Mouse (Mus musculus) large intestine, adult 2 months (tissue): ENCODE measurements around the gene Taf1b. TPM values are rescaled to one million over a fixed set of nuclear protein-coding genes. Genes with fewer than 3 reads are reported as not detected.

Source experiments
- DNase-seq: peaks from one replicate; pipeline ENCODE4 v3.0.0-alpha.2; 2012; ENCODE audit warnings: low read depth, low spot score
- WGBS: fragments of 180-500 bp; shearing (Covaris S2); methylation state at CpG from one replicate; pipeline ENCODE4 v1.1.7; 2018; 5-methylcytosine and 5-hydroxymethylcytosine counted together
- polyA plus RNA-seq: library from polyadenylated mRNA; depleted of rRNA; stranded (reverse); fragments of >200 nt; gene quantifications from 2 replicates; pipeline ENCODE4 v1.2.3, GENCODE M21; 2012

Gene Taf1b
- polyA plus RNA-seq, 1 experiment, result 3.6 TPM

GRCm38 (mm10) chr12:24547686-24548085, 49.5 kb downstream of the Taf1b start:
- no peak for DNase-seq
- WGBS, result 74% methylated on average over 8 of the region's 8 CpGs

DNA sequence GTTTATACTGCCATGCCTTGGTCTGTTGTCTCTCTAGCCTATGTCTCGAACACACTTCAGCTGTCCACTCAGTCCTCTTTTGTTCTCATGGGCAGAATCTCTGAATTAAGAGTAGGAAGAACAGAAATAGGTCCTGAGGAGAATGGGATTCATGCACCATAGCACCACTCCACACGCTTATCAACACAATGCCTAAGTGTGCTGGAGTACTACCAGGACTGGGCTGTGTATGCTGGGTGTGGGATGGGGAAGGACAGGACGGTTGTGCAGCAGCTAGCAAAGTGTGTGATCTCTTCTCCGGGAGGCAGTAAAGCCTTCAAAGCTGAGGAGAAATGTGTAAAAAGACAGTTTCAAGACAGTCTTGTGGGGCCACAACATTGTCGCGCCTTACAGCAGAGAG, 50.7 kb downstream of the Taf1b start:
- 96% methylated on average over 6 of the region's 6 CpGs for WGBS
- DNase-seq, result no peak

DNA sequence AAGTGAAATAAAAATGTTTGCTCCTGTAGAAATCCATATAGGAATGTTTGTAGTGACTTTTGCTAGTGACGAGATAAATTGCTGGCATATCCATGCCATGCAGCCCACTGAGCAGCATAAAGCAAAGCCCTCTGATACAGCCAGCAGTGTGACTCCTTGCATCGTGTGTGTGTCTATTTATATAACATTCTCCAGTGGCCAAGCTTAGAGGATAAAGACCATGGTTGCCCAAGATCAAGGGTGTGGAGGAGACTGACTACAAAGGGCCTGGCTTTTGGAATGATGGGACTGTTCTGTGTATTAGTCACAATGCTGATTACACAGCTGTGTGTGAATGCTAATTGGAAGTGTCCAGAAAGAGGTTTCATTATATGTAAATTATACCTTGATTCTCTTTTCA, 54.4 kb downstream of the Taf1b start:
- WGBS, result 70% methylated on average over 2 of the region's 2 CpGs

DNA sequence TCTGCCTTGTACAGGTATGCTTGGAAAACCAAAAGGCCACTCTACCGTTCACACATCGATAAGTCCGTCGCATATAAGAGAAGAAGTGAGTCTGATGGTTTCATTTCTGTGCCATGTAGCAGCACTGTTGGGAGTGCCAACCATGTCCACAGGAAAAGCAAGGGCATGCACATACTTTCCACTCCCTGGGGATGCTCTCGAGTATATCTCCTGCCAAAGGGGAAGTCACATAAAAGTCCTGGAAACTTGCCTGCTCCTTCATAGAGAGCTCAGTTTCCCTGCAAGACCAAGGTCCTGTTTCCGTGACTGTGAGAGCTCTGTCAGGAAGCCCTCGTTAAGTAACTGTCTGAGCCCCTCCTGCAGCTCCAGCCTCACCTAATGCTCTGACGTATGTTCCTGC, 57.8 kb downstream of the Taf1b start:
- DNase-seq, result no peak
- WGBS, result 79% methylated on average over 8 of the region's 8 CpGs

More for the DNA sequence above, 54.4 kb downstream of the Taf1b start:
- no peak for DNase-seq

- 83% methylated on average over 7 of the region's 7 CpGs for WGBS
- no peak for DNase-seq
Observed at GRCm38 (mm10) chr12:24563395-24563960, 65.3 kb downstream of the Taf1b start.

DNA sequence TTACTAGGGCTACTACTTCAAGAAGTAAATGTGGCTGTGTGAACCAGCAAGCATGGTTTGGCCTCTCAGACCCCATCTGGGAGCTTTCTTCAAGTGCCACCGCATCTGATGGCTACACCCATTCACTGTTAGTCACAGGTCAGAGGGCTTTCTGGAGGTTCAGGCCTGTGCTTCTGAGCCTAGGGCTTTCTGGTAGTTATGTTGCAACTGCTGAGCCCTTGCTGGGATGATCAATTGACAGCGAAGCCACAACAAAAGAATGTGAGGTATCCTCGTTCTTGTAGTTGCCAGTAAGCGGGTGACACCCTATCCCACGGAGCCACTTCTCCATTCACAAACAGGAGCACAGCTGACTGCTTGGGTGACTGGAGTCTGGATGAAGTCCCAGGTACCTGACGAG, 67.2 kb downstream of the Taf1b start:
- WGBS, result 81% methylated on average over 6 of the region's 6 CpGs
- DNase-seq, result no peak

GRCm38 (mm10) chr12:24567606-24568005, 69.4 kb downstream of the Taf1b start:
- DNase-seq, result no peak
- 96% methylated on average over 3 of the region's 3 CpGs for whole genome bisulfite sequencing

DNA sequence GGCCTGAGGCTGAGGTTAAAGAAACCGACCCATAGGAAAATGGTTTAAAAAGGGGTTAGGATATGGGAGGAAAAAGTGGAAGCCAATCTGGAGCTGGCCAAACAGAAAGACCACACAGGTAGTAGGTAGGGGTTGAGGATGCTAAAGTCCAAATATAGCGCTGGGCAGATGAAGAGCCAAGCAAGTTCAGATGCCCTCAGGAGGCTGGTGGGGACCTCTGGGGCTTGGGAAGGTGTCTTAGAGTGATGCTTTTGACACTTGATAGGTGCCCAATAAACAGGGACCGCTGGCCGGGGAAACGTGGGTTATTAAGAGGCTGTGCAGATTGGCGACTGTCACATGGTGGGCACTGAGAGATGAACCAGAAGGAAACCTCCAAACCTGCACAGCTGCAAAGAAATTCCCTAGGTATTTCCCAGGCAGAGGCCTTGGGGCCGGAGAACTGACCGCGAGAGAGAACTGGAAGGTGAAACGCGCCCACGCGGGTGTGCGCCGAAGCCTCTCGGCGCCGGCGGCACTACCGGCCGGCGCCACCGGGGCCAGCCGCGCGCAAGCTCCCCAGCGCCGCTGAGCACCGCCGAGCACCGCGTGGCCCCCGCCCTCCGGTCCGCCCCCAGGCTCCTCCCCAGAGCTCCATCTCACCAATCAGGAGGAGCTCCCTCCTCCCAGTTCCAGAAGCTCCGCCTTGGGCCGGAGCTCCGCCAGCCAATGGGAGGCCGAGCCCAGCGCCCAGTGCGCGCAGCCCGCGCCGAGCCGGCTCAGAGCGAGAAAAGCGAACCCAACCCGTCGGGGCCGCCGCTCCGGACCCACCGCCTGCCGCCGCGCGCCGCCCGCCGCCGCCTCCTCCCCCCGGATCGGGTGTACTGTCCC, 73.6 kb downstream of the Taf1b start, which contains the start of gene Grhl1:
Grhl1 (plus strand) TSS at position 761 of the 870 bp plus-strand sequence.
- peak; percentile 63 for DNase-seq

GRCm38 (mm10) chr12:24572421-24573274, 74.5 kb downstream of the Taf1b start:
- WGBS, result 3% methylated on average over 48 of the region's 48 CpGs
- DNase-seq, result no peak

More for the DNA sequence above, 73.6 kb downstream of the Taf1b start, which contains the start of gene Grhl1:
- WGBS, result 3% methylated on average over 64 of the region's 64 CpGs

GRCm38 (mm10) chr12:24573275-24573580, 75.1 kb downstream of the Taf1b start:
- DNase-seq, result no peak
- 60% methylated on average over 3 of the region's 3 CpGs for WGBS

- 17% methylated on average over 7 of the region's 7 CpGs for WGBS
- DNase-seq, result no peak
Observed at GRCm38 (mm10) chr12:24574870-24575269, 76.7 kb downstream of the Taf1b start.

DNA sequence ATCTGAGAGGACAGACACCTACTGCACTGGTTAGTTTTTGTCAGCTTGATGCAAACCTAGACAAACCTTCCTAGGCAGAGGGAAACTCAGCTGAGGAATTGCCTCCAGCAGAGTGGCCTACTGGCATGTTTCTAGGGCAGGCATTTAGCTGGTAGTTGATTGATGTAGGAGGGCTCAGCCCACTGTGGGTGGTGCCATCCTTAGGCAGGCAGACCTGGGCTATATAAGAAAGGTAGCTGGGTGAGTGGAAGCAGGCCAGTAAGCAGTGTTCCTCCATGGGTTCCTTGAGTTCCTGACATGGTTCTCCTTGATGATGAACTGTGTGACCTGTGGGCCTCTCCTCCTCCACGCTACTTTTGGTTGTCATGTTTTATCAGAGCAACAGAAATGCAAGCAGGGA, 82.3 kb downstream of the Taf1b start:
- WGBS, result 90% methylated on average over 1 of the region's 1 CpGs
- DNase-seq, result no peak

DNA sequence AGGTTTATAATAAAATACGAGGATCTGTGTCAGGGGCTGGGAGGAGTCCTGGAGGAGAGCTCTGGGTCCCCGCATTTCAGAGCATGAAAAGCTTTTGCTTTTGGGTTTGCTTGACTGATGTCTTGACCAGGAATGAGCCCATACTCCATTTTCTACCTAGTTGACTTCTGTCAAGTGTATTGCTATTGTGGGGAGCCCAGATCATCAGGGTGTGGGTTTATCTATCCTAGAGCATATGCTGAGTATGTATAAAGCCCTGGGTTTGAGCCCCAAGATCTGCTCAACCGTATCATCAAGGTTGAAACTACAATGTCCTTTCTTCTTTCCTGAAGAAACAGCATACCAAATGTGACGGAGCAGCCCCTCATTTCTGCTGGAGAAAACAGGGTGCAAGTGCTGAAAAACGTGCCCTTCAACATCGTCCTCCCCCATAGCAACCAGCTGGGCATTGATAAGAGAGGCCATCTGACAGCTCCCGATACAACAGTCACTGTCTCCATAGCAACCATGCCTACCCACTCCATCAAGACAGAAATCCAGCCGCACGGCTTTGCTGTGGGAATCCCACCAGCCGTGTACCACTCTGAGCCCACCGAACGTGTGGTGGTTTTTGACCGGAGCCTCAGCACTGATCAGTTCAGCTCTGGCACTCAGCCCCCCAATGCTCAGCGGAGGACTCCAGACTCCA, 83.0 kb downstream of the Taf1b start:
- no peak for DNase-seq
- WGBS, result 86% methylated on average over 14 of the region's 14 CpGs

DNA sequence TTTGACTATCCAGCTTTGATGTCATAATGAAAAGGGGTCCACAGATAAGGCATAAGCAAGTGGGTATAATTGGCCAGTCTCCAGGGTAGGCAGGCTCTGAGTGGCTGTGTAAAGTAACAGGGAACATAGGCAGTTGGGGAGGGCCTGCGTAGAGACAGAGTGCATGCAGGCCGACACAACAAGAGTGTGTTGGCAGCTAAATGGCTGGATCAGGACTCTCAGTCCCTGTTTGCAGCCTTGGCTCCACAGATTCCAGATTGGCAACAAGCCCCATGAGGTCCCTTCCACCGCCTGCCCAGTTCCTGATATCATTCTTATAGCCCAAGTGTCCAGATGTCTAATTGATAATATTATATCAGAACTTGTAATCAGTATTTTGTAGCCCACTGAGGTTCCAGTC, 85.5 kb downstream of the Taf1b start:
- 87% methylated on average over 3 of the region's 3 CpGs for WGBS
- no peak for DNase-seq

DNA sequence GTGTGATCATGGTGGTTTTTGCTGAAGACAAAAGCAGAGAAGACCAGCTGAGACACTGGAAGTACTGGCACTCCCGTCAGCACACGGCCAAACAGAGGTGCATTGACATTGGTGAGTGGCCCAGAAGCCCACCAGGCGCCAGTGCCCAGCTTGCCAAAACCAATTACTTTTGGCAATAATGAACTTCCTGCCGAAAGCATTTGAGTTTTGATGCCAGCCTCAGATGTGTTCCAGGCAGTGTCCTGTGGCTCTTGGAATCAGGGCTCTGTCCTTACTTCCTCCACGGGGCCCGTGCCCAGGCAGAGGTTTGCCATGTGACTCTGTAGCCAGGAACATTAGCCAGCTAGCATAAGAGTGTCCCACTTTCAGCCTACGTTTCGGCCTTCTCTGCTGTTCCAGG, 86.7 kb downstream of the Taf1b start:
- 89% methylated on average over 8 of the region's 8 CpGs for WGBS
- DNase-seq, result no peak

- whole genome bisulfite sequencing, result 70% methylated on average over 7 of the region's 7 CpGs
- DNase-seq, result no peak
Observed at GRCm38 (mm10) chr12:24586193-24586592, 88.0 kb downstream of the Taf1b start.

DNA sequence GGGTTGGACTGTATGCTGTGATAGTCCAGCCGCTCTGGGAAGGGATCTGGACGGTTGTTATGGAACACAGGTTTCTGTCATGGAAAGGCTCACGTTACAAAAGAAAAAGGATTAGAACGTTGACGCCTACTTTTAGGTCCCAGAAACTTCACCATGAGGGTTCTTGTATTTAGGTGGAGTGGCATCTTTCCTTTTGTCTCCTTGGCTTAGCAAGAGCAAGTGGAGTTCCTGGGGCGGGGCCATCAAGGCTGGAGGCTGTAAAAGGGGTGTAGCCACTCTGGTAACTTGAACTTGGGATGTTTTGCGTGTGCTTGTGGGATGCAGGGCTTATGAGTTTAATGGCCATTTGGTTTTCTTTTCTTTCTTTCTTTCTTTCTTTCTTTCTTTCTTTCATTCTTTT, 92.2 kb downstream of the Taf1b start:
- 83% methylated on average over 7 of the region's 7 CpGs for WGBS
- DNase-seq, result no peak

GRCm38 (mm10) chr12:24592055-24592454, 93.9 kb downstream of the Taf1b start:
- WGBS, result 78% methylated on average over 9 of the region's 9 CpGs
- DNase-seq, result no peak

DNA sequence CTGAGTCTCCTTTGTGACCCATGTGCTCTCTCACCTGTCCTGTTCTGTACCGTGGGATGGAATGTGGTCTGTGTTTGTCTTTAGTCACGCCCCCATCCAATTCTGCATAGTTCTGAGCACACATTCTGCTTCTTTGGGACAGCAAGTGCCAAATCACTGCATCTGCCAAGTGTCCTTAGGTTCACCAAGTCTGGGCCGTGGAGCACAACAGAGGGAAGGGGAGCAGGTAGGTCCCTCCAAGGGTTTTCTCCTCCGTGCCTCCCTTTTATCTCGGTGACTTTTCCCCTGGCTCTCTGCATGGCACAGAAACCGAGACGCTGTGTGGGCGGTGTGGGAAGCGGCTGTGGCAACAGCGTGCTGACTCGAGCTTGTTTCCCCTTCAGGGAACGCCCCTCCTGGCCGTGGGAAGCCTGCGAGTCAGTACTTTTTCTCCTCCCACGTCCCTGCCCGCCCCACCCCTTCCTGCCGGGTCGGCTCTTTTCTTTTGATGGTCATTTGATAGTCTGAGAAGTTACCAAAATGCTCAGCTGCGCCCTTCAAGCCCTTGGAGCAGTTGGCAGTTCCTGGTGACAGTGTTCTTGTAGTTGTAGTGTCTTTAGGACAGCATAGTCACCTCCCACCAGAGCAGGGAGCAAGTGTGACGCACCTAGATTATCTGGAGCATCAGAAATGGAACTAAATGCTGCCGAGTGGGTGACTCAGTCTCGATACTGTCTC, 95.0 kb downstream of the Taf1b start:
- no peak for DNase-seq
- WGBS, result 2% methylated on average over 22 of the region's 22 CpGs
